Mouse (Mus musculus) left cerebral cortex, adult 9 months (tissue): ENCODE measurements around the gene Trp53rka.

Experiments
- DNase-seq, 2 experiments: peaks; one replicate each; pipeline ENCODE4 v3.0.0; 2022; ENCODE audit warnings: low spot score in 2 of 2

Trp53rka gene

GRCm38 (mm10) chr2:165486401-165486800 lies 6.7 kb downstream of the Trp53rka start:
- no peak for DNase-seq

- no peak for DNase-seq
Measured at GRCm38 (mm10) chr2:165485826-165486225, 7.3 kb downstream of the Trp53rka start.

- no peak for DNase-seq
Measured at GRCm38 (mm10) chr2:165484152-165484551, 9.0 kb downstream of the Trp53rka start.

GRCm38 (mm10) chr2:165482003-165482402 lies 11.1 kb downstream of the Trp53rka start:
- DNase-seq: no peak

- DNase-seq: no peak
Measured at GRCm38 (mm10) chr2:165475850-165476249, 17.3 kb downstream of the Trp53rka start.

GRCm38 (mm10) chr2:165475412-165475811 lies 17.7 kb downstream of the Trp53rka start:
- DNase-seq: no peak

GRCm38 (mm10) chr2:165473003-165473402 lies 20.1 kb downstream of the Trp53rka start, which contains the start of gene Slc13a3:
TSS of gene Slc13a3 (minus strand) at chr2:165473230.
- DNase-seq: no peak

- no peak for DNase-seq
Measured at GRCm38 (mm10) chr2:165471943-165472342, 21.2 kb downstream of the Trp53rka start.

- DNase-seq: no peak
Measured at GRCm38 (mm10) chr2:165470167-165470566, 23.0 kb downstream of the Trp53rka start.

GRCm38 (mm10) chr2:165467824-165468452 lies 25.2 kb downstream of the Trp53rka start:
- no peak for DNase-seq

- DNase-seq: no peak
Measured at GRCm38 (mm10) chr2:165459663-165460062, 33.5 kb downstream of the Trp53rka start.

- no peak for DNase-seq
Measured at GRCm38 (mm10) chr2:165458189-165458588, 34.9 kb downstream of the Trp53rka start.

GRCm38 (mm10) chr2:165456710-165457109 lies 36.4 kb downstream of the Trp53rka start:
- no peak for DNase-seq

GRCm38 (mm10) chr2:165452730-165453693 lies 40.1 kb downstream of the Trp53rka start:
- no peak for DNase-seq

- DNase-seq: no peak
Measured at GRCm38 (mm10) chr2:165448475-165448874, 44.6 kb downstream of the Trp53rka start.

GRCm38 (mm10) chr2:165444861-165445260 lies 48.3 kb downstream of the Trp53rka start:
- no peak for DNase-seq

GRCm38 (mm10) chr2:165442981-165443380 lies 50.1 kb downstream of the Trp53rka start:
- no peak for DNase-seq

GRCm38 (mm10) chr2:165441613-165442012 lies 51.5 kb downstream of the Trp53rka start:
- DNase-seq: no peak
